Mouse (Mus musculus) myocyte (in vitro differentiated cells): ENCODE measurements around the gene Lrrk1. TPM values are rescaled to one million over a fixed set of nuclear protein-coding genes. Genes with fewer than 3 reads are reported as not detected.

Source experiments
- H3K27me3 ChIP-seq: one replicate; pipeline ENCODE4 v1.6.1; 2011; ENCODE audit not compliant: control insufficient read depth, insufficient read depth, insufficient read length
- H3K36me3 ChIP-seq: one replicate; pipeline ENCODE4 v1.6.1; 2011; ENCODE audit not compliant: control insufficient read depth, insufficient read depth
- H3K4me2 ChIP-seq: one replicate; pipeline ENCODE4 v1.6.1; 2011; ENCODE audit warnings: low read depth, control low read depth
- H3K4me3 ChIP-seq: one replicate; pipeline ENCODE4 v1.5.1; 2011; ENCODE audit warnings: mild to moderate bottlenecking, control low read depth, moderate library complexity
- H3K79me2 ChIP-seq: one replicate; pipeline ENCODE4 v1.6.1; 2011; ENCODE audit not compliant: control insufficient read depth, insufficient read depth
- H3ac ChIP-seq: one replicate; pipeline ENCODE4 v1.6.1; 2011; ENCODE audit not compliant: control insufficient read depth, insufficient read length
- CEBPB ChIP-seq: IDR thresholded peaks from 2 replicates; pipeline ENCODE4 v1.6.1; 2011; ENCODE audit warnings: mild to moderate bottlenecking, moderate library complexity; ENCODE audit not compliant: poor library complexity, insufficient read depth, severe bottlenecking
- E2F4 ChIP-seq: IDR thresholded peaks from one replicate; pipeline ENCODE4 v1.6.1; 2011; ENCODE audit warnings: mild to moderate bottlenecking, control low read depth, moderate library complexity; ENCODE audit not compliant: insufficient read depth
- MAX ChIP-seq: IDR thresholded peaks from one replicate; pipeline ENCODE4 v1.6.1; 2011; ENCODE audit warnings: low read depth, mild to moderate bottlenecking, control low read depth
- MYOD1 ChIP-seq, 3 experiments: IDR thresholded peaks; one replicate each; pipeline ENCODE4 v1.6.1; 2011; ENCODE audit warnings: control low read depth in 2 of 3, low read depth in 2 of 3, mild to moderate bottlenecking in 2 of 3, moderate library complexity in 1 of 3; ENCODE audit not compliant: insufficient read length in 2 of 3, control insufficient read depth in 1 of 3
- MYOG ChIP-seq, 3 experiments: IDR thresholded peaks; one replicate each; pipeline ENCODE4 v1.6.1; 2011; ENCODE audit warnings: control low read depth in 2 of 3, low read depth in 2 of 3, mild to moderate bottlenecking in 2 of 3; ENCODE audit not compliant: insufficient read length in 2 of 3, control insufficient read depth in 1 of 3, insufficient read depth in 1 of 3
- POLR2A ChIP-seq: IDR thresholded peaks from one replicate; pipeline ENCODE4 v1.6.1; 2011; ENCODE audit warnings: low read depth, mild to moderate bottlenecking, control low read depth, moderate library complexity; ENCODE audit not compliant: insufficient read length
- POLR2AphosphoS2 ChIP-seq: IDR thresholded peaks from one replicate; pipeline ENCODE4 v1.6.1; 2011; ENCODE audit warnings: low read depth, control low read depth; ENCODE audit not compliant: insufficient read length
- REST ChIP-seq: IDR thresholded peaks from one replicate; pipeline ENCODE4 v1.6.1; 2011; ENCODE audit warnings: mild to moderate bottlenecking, control low read depth, moderate library complexity; ENCODE audit not compliant: insufficient read depth, insufficient read length
- SRF ChIP-seq: IDR thresholded peaks from one replicate; pipeline ENCODE4 v1.6.1; 2011; ENCODE audit warnings: low read depth; ENCODE audit not compliant: control insufficient read depth, insufficient read length
- TCF12 ChIP-seq: IDR thresholded peaks from one replicate; pipeline ENCODE4 v1.6.1; 2011; ENCODE audit warnings: mild to moderate bottlenecking, control low read depth; ENCODE audit not compliant: poor library complexity, insufficient read depth, severe bottlenecking
- TCF3 ChIP-seq: IDR thresholded peaks from one replicate; pipeline ENCODE4 v1.6.1; 2011; ENCODE audit warnings: low read depth, control low read depth; ENCODE audit not compliant: insufficient read length
- USF1 ChIP-seq: IDR thresholded peaks from one replicate; pipeline ENCODE4 v1.6.1; 2011; ENCODE audit warnings: low read depth, mild to moderate bottlenecking, control low read depth, moderate library complexity
- polyA plus RNA-seq: library from polyadenylated mRNA; unstranded; fragments of >200 nt; fragmentation: generic; extraction: Trizol; gene quantifications from one replicate; pipeline ENCODE4 v1.2.1, GENCODE M21; 2012; ENCODE audit warnings: missing spikeins

Gene Lrrk1
- polyA plus RNA-seq, 1 experiment: 24.8 TPM

DNA sequence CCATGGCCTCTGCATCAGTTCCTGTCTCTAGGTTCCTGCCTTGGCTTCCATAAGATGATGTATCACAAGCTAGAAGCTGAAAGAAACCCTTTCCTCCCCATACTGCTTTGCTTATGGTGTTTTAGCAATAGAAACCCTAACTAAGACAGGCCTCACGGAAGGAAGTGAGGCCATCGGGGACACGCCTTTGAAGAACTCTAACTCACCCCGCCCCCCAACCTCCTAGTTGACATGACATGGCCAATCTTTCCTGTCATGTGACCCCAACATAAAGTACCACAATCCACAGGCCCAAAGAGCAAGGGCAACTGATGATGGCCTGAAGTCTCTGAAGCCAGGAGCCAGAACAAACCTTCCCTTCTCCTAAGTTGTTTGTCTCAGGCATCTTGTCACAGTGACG is 114.7 kb downstream of the Lrrk1 start:
- H3ac ChIP-seq: no peak overlapping the region
- TF ChIP-seq POLR2AphosphoS2 (no peak), SRF (no peak), E2F4 (no peak), USF1 (no peak), CEBPB (no peak), REST (no peak), MAX (no peak), TCF3 (no peak), POLR2A (no peak), TCF12 (no peak), MYOD1 (IDR thresholded peaks at IDR 0.05; ENCODE audit: control insufficient read depth in 1 of 3, insufficient read length in 2 of 3, low read depth in 2 of 3) (no peak)
- H3K4me2 ChIP-seq: no peak overlapping the region
- H3K36me3 ChIP-seq: no peaks in the 10 kb centered on the region
- no peaks in the 10 kb centered on the region for H3K27me3 ChIP-seq
- no peaks in the 10 kb centered on the region for H3K79me2 ChIP-seq
- H3K4me3 ChIP-seq: no peak overlapping the region

DNA sequence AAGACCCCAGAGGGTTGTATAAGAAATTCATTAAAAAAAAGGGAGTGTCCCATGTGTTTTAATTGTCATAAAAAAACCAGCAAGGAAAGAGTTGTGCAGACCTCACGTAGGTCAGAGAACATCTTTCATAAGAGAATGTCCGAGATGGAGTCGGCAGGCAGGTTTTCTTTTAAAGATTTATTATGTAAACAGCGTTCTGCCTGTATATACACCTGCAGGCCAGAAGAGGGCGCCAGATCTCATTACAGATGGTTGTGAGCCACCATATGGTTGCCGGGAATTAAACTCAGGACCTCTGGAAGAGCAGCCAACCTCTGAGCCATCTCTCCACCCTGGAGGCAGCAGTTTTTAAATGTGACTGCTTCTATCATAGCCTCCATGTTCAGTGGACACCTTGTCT is 116.9 kb downstream of the Lrrk1 start:
- no peak overlapping the region for H3K4me3 ChIP-seq
- H3K36me3 ChIP-seq: no peaks in the 10 kb centered on the region
- H3K4me2 ChIP-seq: no peak overlapping the region
- no peaks in the 10 kb centered on the region for H3K79me2 ChIP-seq
- no peak for TF ChIP-seq USF1
- no peak for TF ChIP-seq MAX
- no peak for TF ChIP-seq TCF3
- TF ChIP-seq E2F4: no peak
- no peak for TF ChIP-seq TCF12
- no peak for TF ChIP-seq MYOG (IDR thresholded peaks at IDR 0.05; ENCODE audit: control insufficient read depth in 1 of 3, insufficient read depth in 1 of 3, insufficient read length in 2 of 3, low read depth in 2 of 3)
- TF ChIP-seq CEBPB: no peak
- no peak for TF ChIP-seq SRF
- TF ChIP-seq POLR2AphosphoS2: no peak
- TF ChIP-seq POLR2A: no peak
- no peak overlapping the region for H3ac ChIP-seq
- H3K27me3 ChIP-seq: no peaks in the 10 kb centered on the region

DNA sequence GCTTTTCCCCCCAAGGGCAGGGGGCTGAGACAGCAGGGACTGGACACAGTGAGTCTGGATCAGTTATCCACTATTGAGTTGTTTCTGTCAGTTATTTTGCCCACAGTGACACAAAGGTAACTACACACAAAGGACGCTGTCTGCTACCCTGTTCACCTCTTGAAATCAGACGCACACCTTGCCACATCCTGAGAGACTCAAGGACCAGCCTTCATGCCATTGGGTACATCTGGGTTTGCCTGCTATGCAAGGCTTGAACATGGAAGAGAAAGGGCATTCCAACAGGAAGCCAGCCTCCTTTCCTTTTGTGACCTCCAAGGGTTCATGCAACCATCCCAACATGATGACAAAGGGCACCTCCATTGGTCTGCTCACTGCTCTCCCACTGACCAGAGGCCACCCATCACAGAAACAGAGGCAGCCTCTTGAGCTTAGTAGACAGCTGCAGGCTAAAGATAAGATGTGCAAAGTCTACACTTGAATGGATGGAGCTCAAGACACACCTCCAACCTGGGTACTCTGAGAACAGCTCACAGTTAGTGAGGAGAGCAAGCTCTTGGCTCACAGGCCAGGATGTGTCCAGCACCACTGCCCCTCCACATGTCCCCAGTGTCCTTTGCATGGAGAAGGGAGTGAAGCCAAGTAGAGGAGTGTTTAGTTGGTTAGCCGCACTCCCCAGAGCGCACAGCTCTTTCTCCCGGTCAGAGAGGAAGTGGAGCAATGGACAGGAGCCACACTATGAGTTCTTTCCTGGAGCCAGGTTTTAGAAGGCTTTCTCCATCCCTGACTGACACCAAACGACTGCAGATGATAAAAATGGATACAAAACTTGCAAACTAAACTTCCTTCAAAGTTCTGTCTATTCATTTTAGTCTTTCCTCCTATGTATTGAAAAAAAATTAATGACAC is 121.0 kb downstream of the Lrrk1 start:
- Histone ChIP-seq H3K79me2 (no peaks in the 10 kb centered on the region), H3K27me3 (no peaks in the 10 kb centered on the region), H3K36me3 (no peaks in the 10 kb centered on the region), H3K4me3 (no peak overlapping the region), H3K4me2 (no peak overlapping the region), H3ac (no peak overlapping the region)
- TF ChIP-seq MYOG (IDR thresholded peaks at IDR 0.05; ENCODE audit: control insufficient read depth in 1 of 3, insufficient read depth in 1 of 3, insufficient read length in 2 of 3, low read depth in 2 of 3): no peak
- no peak for TF ChIP-seq CEBPB
- TF ChIP-seq MYOD1 (IDR thresholded peaks at IDR 0.05; ENCODE audit: control insufficient read depth in 1 of 3, insufficient read length in 2 of 3, low read depth in 2 of 3): no peak
- no peak for TF ChIP-seq TCF12
- TF ChIP-seq POLR2A: no peak
- no peak for TF ChIP-seq POLR2AphosphoS2
- TF ChIP-seq SRF: no peak
- no peak for TF ChIP-seq MAX
- TF ChIP-seq E2F4: no peak
- TF ChIP-seq REST: no peak

DNA sequence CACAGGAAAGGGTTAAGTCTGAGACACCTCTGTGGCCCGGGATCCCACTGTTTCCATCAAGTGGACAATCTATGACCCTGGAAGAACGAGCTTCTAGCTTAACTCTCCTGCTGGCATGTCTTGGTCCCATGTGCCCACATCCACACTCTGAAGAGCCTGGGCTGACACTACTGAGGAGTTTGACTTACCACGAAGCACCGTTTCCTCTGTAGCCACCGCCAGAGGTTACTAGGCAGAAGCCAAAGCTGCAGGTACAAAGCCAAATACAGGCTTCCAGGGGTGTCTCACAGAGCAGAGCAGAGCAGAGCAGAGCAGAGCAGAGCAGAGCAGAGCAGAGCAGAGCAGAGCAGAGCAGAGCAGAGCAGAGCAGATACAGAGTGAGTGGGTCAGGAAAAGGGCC is 124.7 kb downstream of the Lrrk1 start:
- no peaks in the 10 kb centered on the region for H3K79me2 ChIP-seq
- TF ChIP-seq SRF (no peak), USF1 (no peak), POLR2A (no peak), MYOD1 (IDR thresholded peaks at IDR 0.05; ENCODE audit: control insufficient read depth in 1 of 3, insufficient read length in 2 of 3, low read depth in 2 of 3) (no peak), CEBPB (no peak), REST (no peak), TCF3 (no peak), MYOG (IDR thresholded peaks at IDR 0.05; ENCODE audit: control insufficient read depth in 1 of 3, insufficient read depth in 1 of 3, insufficient read length in 2 of 3, low read depth in 2 of 3) (no peak), POLR2AphosphoS2 (no peak), TCF12 (no peak), MAX (no peak), E2F4 (no peak)
- H3K27me3 ChIP-seq: no peaks in the 10 kb centered on the region
- no peak overlapping the region for H3ac ChIP-seq
- no peak overlapping the region for H3K4me3 ChIP-seq
- H3K4me2 ChIP-seq: no peak overlapping the region
- no peaks in the 10 kb centered on the region for H3K36me3 ChIP-seq
